Mouse (Mus musculus): Measurements from ENCODE around the gene Thap11. TPM values are rescaled to one million over a fixed set of nuclear protein-coding genes. Genes with fewer than 3 reads are reported as not detected.

Thap11 gene
- polyA plus RNA-seq, 1 experiment from 2014 or later: 51.7 TPM

DNA sequence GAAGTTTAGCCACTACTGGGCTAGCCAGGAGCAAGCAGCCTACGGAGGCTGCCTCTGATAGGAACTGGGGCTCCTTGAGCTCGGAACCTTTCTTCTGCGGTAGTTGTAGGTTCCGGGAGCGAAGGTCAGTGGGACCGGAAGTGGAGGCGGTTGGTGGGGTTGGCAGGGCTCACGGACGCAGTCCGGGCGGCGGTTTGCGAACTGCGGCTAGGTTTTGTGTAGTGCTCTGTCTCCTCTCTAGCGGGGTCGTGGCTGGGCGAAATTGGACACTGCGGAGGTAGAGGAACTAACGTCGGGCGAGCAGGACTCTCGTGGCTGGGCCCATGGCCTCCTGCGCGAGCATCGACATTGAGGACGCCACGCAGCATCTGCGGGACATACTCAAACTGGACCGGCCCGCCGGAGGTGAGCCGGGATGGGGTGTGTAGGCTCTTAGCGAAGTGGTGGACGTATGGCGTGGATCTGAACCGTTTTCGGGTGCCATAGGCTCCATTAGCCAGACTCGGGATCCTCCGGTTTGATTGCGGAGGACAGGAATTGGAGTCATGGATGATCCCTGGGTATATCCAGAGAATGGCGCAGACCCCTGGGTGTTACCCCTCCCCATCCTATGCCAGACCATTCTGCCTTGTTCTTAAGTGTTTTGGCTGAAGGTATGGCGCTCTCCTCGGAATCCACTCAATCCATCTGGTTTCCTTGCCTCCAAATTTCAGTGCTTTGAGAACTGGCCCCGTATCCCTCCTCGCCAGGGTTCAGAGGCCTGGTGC, 26.0 kb downstream of the Thap11 start, which contains the start of gene Edc4:
Gene Edc4, plus strand, starts transcription at position 128 of the 767 bp plus-strand sequence.
- Histone ChIP-seq H3K27me3 (replicated peaks; ENCODE audit: control insufficient read depth, insufficient read depth, low read length) (no peaks in the 10 kb centered on the region), H3K9me3 (replicated peaks; ENCODE audit: control insufficient read depth, low read length) (no peaks in the 10 kb centered on the region), H3K27ac (ENCODE audit: low read depth, low read length) (no peak within 1 kb of the TSS), H3K4me3 (ENCODE audit: low read depth, low read length) (peak within 1 kb of the TSS; percentile 67), H3K36me3 (ENCODE audit: control insufficient read depth, insufficient read depth, low read length) (peaks cover 52% of the 10 kb centered on the region), H3K4me2 (ENCODE audit: low read length) (peak within 1 kb of the TSS; percentile 67), H3K9ac (ENCODE audit: low read length) (peak within 1 kb of the TSS; percentile 81), H3K4me1 (ENCODE audit: control insufficient read depth, insufficient read depth, low read length) (peaks cover 13% of the 10 kb centered on the region)
- under 1% methylated on average over 45 of the region's 45 CpGs for WGBS
- peak; percentile 90 for ATAC-seq
- peak; percentile 80 for DNase-seq (ENCODE audit: low spot score)

DNA sequence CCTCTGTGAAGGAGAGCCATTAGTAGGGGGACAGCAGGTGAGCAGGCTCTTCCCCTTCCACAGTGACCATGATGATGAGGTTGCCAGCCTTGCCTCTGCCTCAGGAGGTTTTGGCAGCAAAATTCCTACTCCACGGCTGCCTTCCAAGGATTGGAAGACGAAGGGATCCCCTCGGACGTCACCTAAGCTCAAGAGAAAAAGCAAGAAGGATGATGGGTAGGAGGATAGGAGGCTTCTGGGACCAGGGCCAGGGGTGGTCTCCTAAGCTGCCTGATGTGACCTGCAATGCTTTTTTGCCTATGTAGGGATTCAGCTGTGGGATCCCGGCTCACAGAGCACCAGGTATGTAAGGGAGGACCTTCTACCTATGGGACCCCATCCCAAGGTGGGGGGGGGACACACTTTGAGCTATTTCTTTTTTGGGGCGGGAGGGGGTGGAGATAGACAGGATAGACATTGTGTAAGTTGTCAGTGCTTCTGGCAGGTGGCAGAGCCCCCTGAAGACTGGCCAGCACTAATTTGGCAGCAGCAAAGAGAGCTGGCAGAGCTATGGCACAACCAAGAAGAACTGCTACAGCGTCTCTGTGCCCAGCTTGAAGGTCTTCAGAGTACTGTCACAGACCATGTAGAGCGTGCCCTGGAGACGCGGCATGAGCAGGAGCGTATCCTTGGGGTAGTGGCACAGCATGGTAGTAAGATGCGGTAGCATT, 35.0 kb downstream of the Thap11 start:
- Histone ChIP-seq H3K4me3 (ENCODE audit: low read depth, low read length) (no peak overlapping the region), H3K9me3 (replicated peaks; ENCODE audit: control insufficient read depth, low read length) (no peaks in the 10 kb centered on the region), H3K27me3 (replicated peaks; ENCODE audit: control insufficient read depth, insufficient read depth, low read length) (no peaks in the 10 kb centered on the region), H3K9ac (ENCODE audit: low read length) (no peak overlapping the region), H3K4me1 (ENCODE audit: control insufficient read depth, insufficient read depth, low read length) (0 out of 2 replicates have a peak, but pooled peaks cover 3% of the 10 kb centered on the region), H3K4me2 (ENCODE audit: low read length) (no peak overlapping the region), H3K36me3 (ENCODE audit: control insufficient read depth, insufficient read depth, low read length) (peaks cover 84% of the 10 kb centered on the region), H3K27ac (ENCODE audit: low read depth, low read length) (no peak overlapping the region)
- DNase-seq (ENCODE audit: low spot score): no peak
- 91% methylated on average over 12 of the region's 12 CpGs for WGBS
- no peak for ATAC-seq

DNA sequence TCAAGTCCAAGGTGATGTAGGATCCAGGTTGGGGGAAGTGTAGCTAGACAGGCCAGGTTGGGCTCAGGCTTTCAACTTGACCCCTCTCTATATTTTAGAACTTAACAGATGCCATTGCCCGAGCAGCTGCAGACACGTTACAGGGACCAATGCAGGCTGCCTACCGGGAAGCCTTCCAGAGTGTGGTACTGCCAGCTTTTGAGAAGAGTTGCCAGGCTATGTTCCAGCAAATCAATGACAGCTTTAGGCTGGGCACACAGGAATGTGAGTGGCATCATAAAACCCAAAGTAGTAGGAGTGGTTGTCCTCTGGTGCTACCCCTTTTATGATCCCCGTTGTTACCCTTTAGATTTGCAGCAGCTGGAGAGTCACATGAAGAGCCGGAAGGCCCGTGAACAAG, 35.9 kb downstream of the Thap11 start:
- DNase-seq (ENCODE audit: low spot score): no peak
- Histone ChIP-seq H3K27ac (ENCODE audit: low read depth, low read length) (no peak overlapping the region), H3K4me2 (ENCODE audit: low read length) (no peak overlapping the region), H3K27me3 (replicated peaks; ENCODE audit: control insufficient read depth, insufficient read depth, low read length) (no peaks in the 10 kb centered on the region), H3K9me3 (replicated peaks; ENCODE audit: control insufficient read depth, low read length) (no peaks in the 10 kb centered on the region), H3K36me3 (ENCODE audit: control insufficient read depth, insufficient read depth, low read length) (peaks cover 75% of the 10 kb centered on the region), H3K4me3 (ENCODE audit: low read depth, low read length) (no peak overlapping the region), H3K4me1 (ENCODE audit: control insufficient read depth, insufficient read depth, low read length) (0 out of 2 replicates have a peak, but pooled peaks cover 3% of the 10 kb centered on the region), H3K9ac (ENCODE audit: low read length) (no peak overlapping the region)
- no peak for ATAC-seq
- 89% methylated on average over 6 of the region's 6 CpGs for WGBS

DNA sequence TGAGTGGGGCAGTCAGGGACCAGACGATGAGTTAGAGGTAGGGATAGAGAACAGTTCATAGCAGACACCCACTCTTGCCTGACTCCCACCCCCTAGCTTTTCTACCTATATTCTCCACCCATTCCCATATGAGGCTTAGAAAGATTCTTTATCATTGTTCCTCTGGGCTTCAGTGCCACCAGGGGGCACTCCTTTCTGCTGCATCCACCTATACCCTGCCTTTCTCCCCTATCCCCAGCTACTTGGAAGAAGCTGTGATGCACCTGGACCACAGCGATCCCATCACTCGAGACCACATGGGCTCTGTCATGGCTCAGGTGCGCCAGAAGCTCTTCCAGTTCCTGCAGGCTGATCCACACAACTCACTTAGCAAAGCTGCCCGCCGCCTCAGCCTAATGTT, 37.5 kb downstream of the Thap11 start:
- Histone ChIP-seq H3K9me3 (replicated peaks; ENCODE audit: control insufficient read depth, low read length) (no peaks in the 10 kb centered on the region), H3K9ac (ENCODE audit: low read length) (no peak overlapping the region), H3K27ac (ENCODE audit: low read depth, low read length) (no peak overlapping the region), H3K36me3 (ENCODE audit: control insufficient read depth, insufficient read depth, low read length) (peaks cover 59% of the 10 kb centered on the region), H3K4me1 (ENCODE audit: control insufficient read depth, insufficient read depth, low read length) (0 out of 2 replicates have a peak, but pooled peaks cover 3% of the 10 kb centered on the region), H3K4me2 (ENCODE audit: low read length) (no peak overlapping the region), H3K27me3 (replicated peaks; ENCODE audit: control insufficient read depth, insufficient read depth, low read length) (no peaks in the 10 kb centered on the region), H3K4me3 (ENCODE audit: low read depth, low read length) (no peak overlapping the region)
- DNase-seq (ENCODE audit: low spot score) (peak; percentile 35), ATAC-seq (no peak)
- 91% methylated on average over 6 of the region's 6 CpGs for WGBS

DNA sequence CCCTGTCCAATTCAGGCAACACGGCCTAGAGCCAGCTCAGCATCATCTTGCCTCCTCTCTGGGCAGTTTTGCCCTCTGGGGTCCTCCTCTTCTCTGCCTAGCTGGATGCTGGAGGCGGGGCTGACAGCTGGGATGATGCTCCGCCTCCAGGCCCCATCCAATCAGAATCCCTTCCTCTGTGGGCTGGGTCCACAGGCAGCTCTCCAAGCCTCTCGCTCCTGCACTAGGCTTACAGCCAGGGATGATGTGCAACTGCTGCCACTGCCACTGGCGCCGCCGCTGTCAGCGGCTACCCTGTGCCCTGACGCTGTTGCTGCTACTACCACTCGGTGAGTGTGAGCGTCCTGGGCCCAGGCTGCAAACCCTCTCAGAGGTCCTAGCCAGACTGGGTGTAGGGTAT, 38.4 kb downstream of the Thap11 start, which contains the start of gene Nrn1l:
Gene Nrn1l, plus strand, starts transcription at position 229 of the 400 bp plus-strand sequence.
- Histone ChIP-seq H3K9me3 (replicated peaks; ENCODE audit: control insufficient read depth, low read length) (no peaks in the 10 kb centered on the region), H3K36me3 (ENCODE audit: control insufficient read depth, insufficient read depth, low read length) (peaks cover 50% of the 10 kb centered on the region), H3K27me3 (replicated peaks; ENCODE audit: control insufficient read depth, insufficient read depth, low read length) (no peaks in the 10 kb centered on the region), H3K27ac (ENCODE audit: low read depth, low read length) (peak within 1 kb of the TSS; percentile 27; the same call in 1 of the 2 replicates), H3K9ac (ENCODE audit: low read length) (peak within 1 kb of the TSS; percentile 50), H3K4me1 (ENCODE audit: control insufficient read depth, insufficient read depth, low read length) (0 out of 2 replicates have a peak, but pooled peaks cover 3% of the 10 kb centered on the region), H3K4me3 (ENCODE audit: low read depth, low read length) (no peak within 1 kb of the TSS), H3K4me2 (ENCODE audit: low read length) (no peak within 1 kb of the TSS)
- 3% methylated on average over 11 of the region's 11 CpGs for WGBS
- ATAC-seq: peak; percentile 90
- peak; percentile 85 for DNase-seq (ENCODE audit: low spot score)

DNA sequence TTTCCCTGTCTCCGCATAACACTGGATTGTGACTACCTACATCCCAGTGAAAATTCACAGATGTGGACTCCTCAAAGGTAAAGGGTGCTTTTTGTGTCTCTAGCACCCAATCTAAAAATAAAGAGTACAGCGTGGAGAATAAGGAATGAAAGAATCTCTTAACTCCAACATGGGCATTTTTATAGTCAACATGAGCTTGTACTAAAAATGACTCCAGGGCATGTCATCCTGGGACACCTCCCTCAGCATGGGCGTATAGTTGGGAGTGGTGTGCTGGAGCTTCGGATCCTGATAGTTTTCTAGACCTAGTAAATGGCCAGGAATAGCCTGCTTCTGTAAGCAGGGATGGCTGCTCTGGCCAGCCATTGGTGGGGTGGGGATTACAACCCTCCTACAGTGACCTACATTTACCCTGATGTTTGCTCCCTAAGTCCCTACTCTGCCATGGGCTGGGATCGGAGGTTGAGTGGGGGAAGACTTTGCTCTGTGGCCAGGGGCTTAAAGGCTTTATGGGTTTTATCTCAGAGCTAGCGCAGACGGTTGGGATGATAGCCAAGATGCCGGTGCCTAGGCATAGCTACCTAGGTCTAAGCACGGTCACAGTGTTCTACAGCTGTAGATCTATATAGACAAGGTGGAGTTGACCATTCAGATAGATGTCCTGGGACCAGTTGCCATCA, 43.0 kb downstream of the Thap11 start:
- Histone ChIP-seq H3K4me2 (ENCODE audit: low read length) (no peak overlapping the region), H3K4me1 (ENCODE audit: control insufficient read depth, insufficient read depth, low read length) (peaks cover 8% of the 10 kb centered on the region; the same call in 1 of the 2 replicates), H3K9ac (ENCODE audit: low read length) (no peak overlapping the region), H3K4me3 (ENCODE audit: low read depth, low read length) (no peak overlapping the region), H3K27me3 (replicated peaks; ENCODE audit: control insufficient read depth, insufficient read depth, low read length) (no peaks in the 10 kb centered on the region), H3K27ac (ENCODE audit: low read depth, low read length) (no peak overlapping the region), H3K9me3 (replicated peaks; ENCODE audit: control insufficient read depth, low read length) (no peaks in the 10 kb centered on the region), H3K36me3 (ENCODE audit: control insufficient read depth, insufficient read depth, low read length) (peaks cover 8% of the 10 kb centered on the region; the same call in 1 of the 2 replicates)
- ATAC-seq (no peak), DNase-seq (ENCODE audit: low spot score) (no peak)
- 81% methylated on average over 9 of the region's 9 CpGs for WGBS

DNA sequence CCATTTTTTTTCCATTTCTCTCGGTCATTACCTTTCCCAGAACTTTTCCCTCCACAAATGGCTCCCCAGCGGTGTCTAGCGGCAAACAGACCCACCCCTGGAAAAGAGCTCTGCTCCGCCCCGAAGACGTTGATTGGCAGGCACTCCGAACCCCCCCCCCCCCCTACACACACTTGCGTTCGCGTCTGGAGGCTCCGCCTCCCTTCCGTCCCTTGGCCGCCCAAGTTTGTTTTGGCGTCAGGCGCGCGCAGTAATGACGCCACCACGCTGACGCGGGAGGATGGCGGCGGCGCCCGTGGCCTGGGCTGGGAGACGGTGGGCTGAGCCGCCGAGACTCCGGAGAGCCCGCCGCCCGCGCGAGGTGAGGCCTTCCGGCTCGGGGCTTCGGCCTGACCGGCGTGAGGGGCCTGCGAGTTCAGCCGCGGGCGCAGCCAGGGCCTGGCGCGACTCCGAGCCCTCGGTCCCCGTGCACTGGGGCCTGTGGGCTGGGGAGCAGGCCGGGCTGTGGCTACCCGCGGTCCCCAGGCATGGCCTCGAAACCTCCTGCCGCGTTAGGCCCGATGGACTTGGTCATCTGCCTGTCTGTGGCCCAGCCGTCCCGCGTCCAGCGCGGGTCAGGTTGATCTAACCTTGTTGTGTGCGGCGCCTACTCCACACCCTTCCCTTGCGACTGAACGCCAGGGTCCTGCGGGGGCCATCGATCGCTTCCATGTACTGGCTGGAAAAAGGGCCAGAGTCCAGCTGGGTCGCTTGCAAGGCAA, 45.4 kb downstream of the Thap11 start, which contains the start of gene Pskh1:
Gene Pskh1, plus strand, starts transcription at position 262 of the 761 bp plus-strand sequence.
- no peaks in the 10 kb centered on the region for H3K36me3 ChIP-seq (ENCODE audit: control insufficient read depth, insufficient read depth, low read length)
- H3K27me3 ChIP-seq (replicated peaks; ENCODE audit: control insufficient read depth, insufficient read depth, low read length): no peaks in the 10 kb centered on the region
- ATAC-seq (peak; percentile 94), DNase-seq (ENCODE audit: low spot score) (peak; percentile 96)
- H3K4me1 ChIP-seq (ENCODE audit: control insufficient read depth, insufficient read depth, low read length): peaks cover 5% of the 10 kb centered on the region; the same call in 1 of the 2 replicates
- H3K4me2 ChIP-seq (ENCODE audit: low read length): peak within 1 kb of the TSS; percentile 62
- under 1% methylated on average over 49 of the region's 68 CpGs for WGBS
- H3K27ac ChIP-seq (ENCODE audit: low read depth, low read length): peak within 1 kb of the TSS; percentile 82
- peak within 1 kb of the TSS; percentile 93 for H3K4me3 ChIP-seq (ENCODE audit: low read depth, low read length)
- H3K9ac ChIP-seq (ENCODE audit: low read length): peak within 1 kb of the TSS; percentile 98
- H3K9me3 ChIP-seq (replicated peaks; ENCODE audit: control insufficient read depth, low read length): no peaks in the 10 kb centered on the region

Measured in forebrain, embryonic 14.5 days (tissue).